11 mouse cellular contexts compared by ENCODE assay signal in genomic region chr3:30510646-30511045, GRCm38 (mm10). TPM values are rescaled to one million over a fixed set of nuclear protein-coding genes. Genes with fewer than 3 reads are reported as not detected.
A peak's percentile ranks its signal among the peaks of the same experiment; 100 is the strongest.
DNase-seq lines count a peak whose midpoint lies in the region; ATAC-seq lines count a peak whose summit lies in the region.
"Had no signal": no experiment of that assay in that cellular context is flagged by ENCODE, and none has a peak within 500 bp of the region (broad histone marks: within the 10 kb centered on the region; RNA-seq: fewer than 3 reads in every experiment).

No protein-coding gene starts in this region.

- 8% methylated on average over 8 of the region's 8 CpGs for WGBS in forebrain, embryonic 12.5 days
- 8% methylated on average over 8 of the region's 8 CpGs for WGBS in forebrain, embryonic 13.5 days
- 23% methylated on average over 8 of the region's 8 CpGs for WGBS in kidney, embryonic 15.5 days
- 2% methylated on average over 8 of the region's 8 CpGs for WGBS in embryonic facial prominence, embryonic 10.5 days
- 21% methylated on average over 8 of the region's 8 CpGs for WGBS in limb, embryonic 15.5 days

- no peak for DNase-seq in kidney, postnatal 10 days
- DNase-seq in embryonic facial prominence, embryonic 10.5 days (ENCODE audit: low spot score): peak; percentile 24
- no peak for DNase-seq in gastrocnemius, postnatal 4 days (ENCODE audit: low spot score in 2 of 2)
- no peak for DNase-seq in embryo, embryonic 11 days
- DNase-seq: gastrocnemius, adult 2 months; liver, embryonic 13.5 days had no signal

- H3K9ac ChIP-seq in forebrain, embryonic 12.5 days: no peak overlapping the region
- H3K9ac ChIP-seq in forebrain, embryonic 13.5 days: no peak overlapping the region
- H3K9ac ChIP-seq in kidney, embryonic 15.5 days: 0 out of 2 replicates have a peak overlapping the region, but pooled peaks have one; percentile 82
- no peak overlapping the region for H3K9ac ChIP-seq in limb, embryonic 15.5 days
- H3K9ac ChIP-seq: liver, embryonic 13.5 days had no signal

- peak overlapping the region; percentile 83; the same call in 1 of the 2 replicates for H3K4me2 ChIP-seq in forebrain, embryonic 12.5 days
- H3K4me2 ChIP-seq in forebrain, embryonic 13.5 days: no peak overlapping the region
- H3K4me2 ChIP-seq in kidney, embryonic 15.5 days: peak overlapping the region; percentile 89
- H3K4me2 ChIP-seq in limb, embryonic 15.5 days: peak overlapping the region; percentile 8; the same call in 1 of the 2 replicates

- H3K36me3 ChIP-seq in forebrain, embryonic 12.5 days (replicated peaks): no peaks in the 10 kb centered on the region
- H3K36me3 ChIP-seq in forebrain, embryonic 13.5 days (ENCODE audit: poor library complexity, severe bottlenecking): no peaks in the 10 kb centered on the region
- H3K36me3 ChIP-seq in kidney, embryonic 15.5 days: no peaks in the 10 kb centered on the region
- no peaks in the 10 kb centered on the region for H3K36me3 ChIP-seq in embryonic facial prominence, embryonic 10.5 days (replicated peaks)
- H3K36me3 ChIP-seq in limb, embryonic 15.5 days: no peaks in the 10 kb centered on the region
- H3K36me3 ChIP-seq: embryonic facial prominence, embryonic 13.5 days; liver, embryonic 13.5 days had no signal

- peaks cover 74% of the 10 kb centered on the region for H3K4me1 ChIP-seq in forebrain, embryonic 12.5 days
- H3K4me1 ChIP-seq in forebrain, embryonic 13.5 days: peaks cover 60% of the 10 kb centered on the region
- H3K4me1 ChIP-seq in kidney, embryonic 15.5 days: peaks cover 67% of the 10 kb centered on the region
- H3K4me1 ChIP-seq in embryonic facial prominence, embryonic 10.5 days: peaks cover 94% of the 10 kb centered on the region
- H3K4me1 ChIP-seq in limb, embryonic 15.5 days: peaks cover 53% of the 10 kb centered on the region

- H3K27me3 ChIP-seq in forebrain, embryonic 12.5 days: peaks cover 76% of the 10 kb centered on the region
- H3K27me3 ChIP-seq in forebrain, embryonic 13.5 days: peaks cover 91% of the 10 kb centered on the region
- peaks cover 62% of the 10 kb centered on the region for H3K27me3 ChIP-seq in kidney, embryonic 15.5 days
- H3K27me3 ChIP-seq in embryonic facial prominence, embryonic 10.5 days (replicated peaks; ENCODE audit: low read depth, poor library complexity, severe bottlenecking): peaks cover 52% of the 10 kb centered on the region
- H3K27me3 ChIP-seq in limb, embryonic 15.5 days: peaks cover 22% of the 10 kb centered on the region

- no peak for ATAC-seq in forebrain, embryonic 12.5 days (ENCODE audit: low FRiP score)
- ATAC-seq in forebrain, embryonic 13.5 days: no peak
- no peak for ATAC-seq in kidney, embryonic 15.5 days (replicated peaks; ENCODE audit: low FRiP score)
- no peak for ATAC-seq in limb, embryonic 15.5 days (ENCODE audit: insufficient number of reproducible peaks, low FRiP score, low TSS enrichment, low read depth)

- no peaks in the 10 kb centered on the region for H3K9me3 ChIP-seq in forebrain, embryonic 12.5 days
- no peaks in the 10 kb centered on the region for H3K9me3 ChIP-seq in forebrain, embryonic 13.5 days (replicated peaks)
- H3K9me3 ChIP-seq in kidney, embryonic 15.5 days (replicated peaks): no peaks in the 10 kb centered on the region
- no peaks in the 10 kb centered on the region for H3K9me3 ChIP-seq in embryonic facial prominence, embryonic 10.5 days
- H3K9me3 ChIP-seq in limb, embryonic 15.5 days: no peaks in the 10 kb centered on the region
- H3K9me3 ChIP-seq: embryonic facial prominence, embryonic 13.5 days; liver, embryonic 13.5 days had no signal

- no peak overlapping the region for H3K4me3 ChIP-seq in forebrain, embryonic 12.5 days (replicated peaks)
- H3K4me3 ChIP-seq in forebrain, embryonic 13.5 days: no peak overlapping the region
- peak overlapping the region; percentile 69; the same call in 1 of the 2 replicates for H3K4me3 ChIP-seq in kidney, embryonic 15.5 days (replicated peaks)
- H3K4me3 ChIP-seq in embryonic facial prominence, embryonic 10.5 days: peak overlapping the region; percentile 81; the same call in 1 of the 2 replicates
- peak overlapping the region; percentile 67; the same call in 1 of the 2 replicates for H3K4me3 ChIP-seq in limb, embryonic 15.5 days
- H3K4me3 ChIP-seq: liver, embryonic 13.5 days had no signal

- H3K27ac ChIP-seq in forebrain, embryonic 12.5 days: no peak overlapping the region
- H3K27ac ChIP-seq in forebrain, embryonic 13.5 days: no peak overlapping the region
- peak overlapping the region; percentile 97 for H3K27ac ChIP-seq in kidney, embryonic 15.5 days
- no peak overlapping the region; the same call in 1 of the 2 replicates for H3K27ac ChIP-seq in embryonic facial prominence, embryonic 10.5 days (replicated peaks)
- peak overlapping the region; percentile 97 for H3K27ac ChIP-seq in limb, embryonic 15.5 days
- H3K27ac ChIP-seq: embryonic facial prominence, embryonic 13.5 days; liver, embryonic 13.5 days had no signal

RNA-seq across cellular contexts. Expression of gene Mecom, which starts 37.2 kb away (rescaled TPM):
- 12.1 and 12.2 TPM in 2 replicates for polyA plus RNA-seq in forebrain, embryonic 12.5 days (2016; fragmentation: Nextera tagmentation; extraction: Ambion mirVana)
- polyA plus RNA-seq in forebrain, embryonic 13.5 days (2015; fragmentation: Nextera tagmentation; extraction: Ambion mirVana): 3.7 and 5.0 TPM in 2 replicates
- 66.4 and 72.7 TPM in 2 replicates for polyA plus RNA-seq in kidney, embryonic 15.5 days (2015; fragmentation: Nextera tagmentation; extraction: Ambion mirVana)
- 52.0 and 53.0 TPM in 2 replicates for polyA plus RNA-seq in embryonic facial prominence, embryonic 10.5 days (2016; fragmentation: Nextera tagmentation; extraction: Ambion mirVana)
- 37.7 and 38.4 TPM in 2 replicates for polyA plus RNA-seq in limb, embryonic 15.5 days (2015; fragmentation: Nextera tagmentation; extraction: Ambion mirVana)
- 10 to 100 TPM; 15.6 to 18.0 TPM for total RNA-seq in gastrocnemius, postnatal 4 days (2021)

Comparison
In these comparisons a context has a peak if more than half of its experiments do, and no peak if none do; other contexts are left out.
1. H3K27ac ChIP-seq: peak in kidney, embryonic 15.5 days (single experiment) and limb, embryonic 15.5 days (single experiment); none in forebrain, embryonic 12.5 days (single experiment), forebrain, embryonic 13.5 days (single experiment) and embryonic facial prominence, embryonic 10.5 days (single experiment).
2. H3K4me3 ChIP-seq: peak in kidney, embryonic 15.5 days (single experiment), embryonic facial prominence, embryonic 10.5 days (single experiment) and limb, embryonic 15.5 days (single experiment); none in forebrain, embryonic 12.5 days (single experiment) and forebrain, embryonic 13.5 days (single experiment).